Mouse (Mus musculus): Measurements from ENCODE around the gene Hykk. TPM values are rescaled to one million over a fixed set of nuclear protein-coding genes. Genes with fewer than 3 reads are reported as not detected.
A peak's percentile ranks its signal among the peaks of the same experiment; 100 is the strongest.
"Not testable (repeated sequence)": the region's sequence is repeated elsewhere in the genome, so short reads cannot be mapped to it uniquely, and the experiment has no call there.

Gene Hykk
- polyA plus RNA-seq, 1 experiment = 0.04 TPM

GRCm38 (mm10) chr9:54944467-54944866 is 27.4 kb downstream of the Hykk start:
- Histone ChIP-seq H3K27me3 (ENCODE audit: control insufficient read depth, insufficient read depth, insufficient read length) (no peaks in the 10 kb centered on the region), H3K79me2 (ENCODE audit: control insufficient read depth, insufficient read depth) (no peaks in the 10 kb centered on the region), H3ac (ENCODE audit: control insufficient read depth, insufficient read length) (no peak overlapping the region), H3K4me2 (ENCODE audit: low read depth) (no peak overlapping the region), H3K4me3 (no peak overlapping the region), H3K36me3 (ENCODE audit: control insufficient read depth, insufficient read depth) (no peaks in the 10 kb centered on the region)
- no peak for TF ChIP-seq MAX (IDR thresholded peaks at IDR 0.05; ENCODE audit: low read depth)
- no peak for TF ChIP-seq REST (IDR thresholded peaks at IDR 0.05; ENCODE audit: insufficient read depth, insufficient read length)
- no peak for TF ChIP-seq TCF12 (IDR thresholded peaks at IDR 0.05; ENCODE audit: insufficient read depth, poor library complexity, severe bottlenecking)
- TF ChIP-seq E2F4 (IDR thresholded peaks at IDR 0.05; ENCODE audit: insufficient read depth) = no peak
- no peak for TF ChIP-seq TCF3 (IDR thresholded peaks at IDR 0.05; ENCODE audit: insufficient read length, low read depth)
- no peak for TF ChIP-seq MYOD1 (IDR thresholded peaks at IDR 0.05; ENCODE audit: control insufficient read depth in 1 of 3, insufficient read length in 2 of 3, low read depth in 2 of 3)
- TF ChIP-seq SRF (IDR thresholded peaks at IDR 0.05; ENCODE audit: control insufficient read depth, insufficient read length, low read depth) = no peak
- no peak for TF ChIP-seq USF1 (IDR thresholded peaks at IDR 0.05; ENCODE audit: low read depth)
- TF ChIP-seq POLR2AphosphoS2 (IDR thresholded peaks at IDR 0.05; ENCODE audit: insufficient read length, low read depth) = no peak

GRCm38 (mm10) chr9:54946256-54946655 is 29.2 kb downstream of the Hykk start:
- Histone ChIP-seq H3K4me3 (no peak overlapping the region), H3K36me3 (ENCODE audit: control insufficient read depth, insufficient read depth) (no peaks in the 10 kb centered on the region), H3K27me3 (ENCODE audit: control insufficient read depth, insufficient read depth, insufficient read length) (no peaks in the 10 kb centered on the region), H3K4me2 (ENCODE audit: low read depth) (no peak overlapping the region), H3ac (ENCODE audit: control insufficient read depth, insufficient read length) (no peak overlapping the region), H3K79me2 (ENCODE audit: control insufficient read depth, insufficient read depth) (peaks cover 3% of the 10 kb centered on the region)
- TF ChIP-seq USF1 (IDR thresholded peaks at IDR 0.05; ENCODE audit: low read depth) = no peak
- no peak for TF ChIP-seq MYOD1 (IDR thresholded peaks at IDR 0.05; ENCODE audit: control insufficient read depth in 1 of 3, insufficient read length in 2 of 3, low read depth in 2 of 3)
- no peak for TF ChIP-seq MYOG (IDR thresholded peaks at IDR 0.05; ENCODE audit: control insufficient read depth in 1 of 3, insufficient read depth in 1 of 3, insufficient read length in 2 of 3, low read depth in 2 of 3)
- TF ChIP-seq CEBPB (IDR thresholded peaks at IDR 0.05; ENCODE audit: insufficient read depth, poor library complexity, severe bottlenecking) = no peak
- no peak for TF ChIP-seq POLR2A (IDR thresholded peaks at IDR 0.05; ENCODE audit: insufficient read length, low read depth)
- TF ChIP-seq POLR2AphosphoS2 (IDR thresholded peaks at IDR 0.05; ENCODE audit: insufficient read length, low read depth) = no peak
- TF ChIP-seq E2F4 (IDR thresholded peaks at IDR 0.05; ENCODE audit: insufficient read depth) = no peak
- TF ChIP-seq MAX (IDR thresholded peaks at IDR 0.05; ENCODE audit: low read depth) = no peak
- TF ChIP-seq TCF12 (IDR thresholded peaks at IDR 0.05; ENCODE audit: insufficient read depth, poor library complexity, severe bottlenecking) = no peak
- TF ChIP-seq TCF3 (IDR thresholded peaks at IDR 0.05; ENCODE audit: insufficient read length, low read depth) = no peak
- no peak for TF ChIP-seq SRF (IDR thresholded peaks at IDR 0.05; ENCODE audit: control insufficient read depth, insufficient read length, low read depth)
- TF ChIP-seq REST (IDR thresholded peaks at IDR 0.05; ENCODE audit: insufficient read depth, insufficient read length) = no peak

GRCm38 (mm10) chr9:54949465-54949864 is 32.4 kb downstream of the Hykk start:
- Histone ChIP-seq H3K79me2 (ENCODE audit: control insufficient read depth, insufficient read depth) (peaks cover 22% of the 10 kb centered on the region), H3K27me3 (ENCODE audit: control insufficient read depth, insufficient read depth, insufficient read length) (no peaks in the 10 kb centered on the region), H3K4me3 (peak overlapping the region; percentile 71), H3K36me3 (ENCODE audit: control insufficient read depth, insufficient read depth) (peaks cover 13% of the 10 kb centered on the region), H3ac (ENCODE audit: control insufficient read depth, insufficient read length) (no peak overlapping the region), H3K4me2 (ENCODE audit: low read depth) (no peak overlapping the region)
- TF ChIP-seq POLR2AphosphoS2 (IDR thresholded peaks at IDR 0.05; ENCODE audit: insufficient read length, low read depth) = no peak
- no peak for TF ChIP-seq CEBPB (IDR thresholded peaks at IDR 0.05; ENCODE audit: insufficient read depth, poor library complexity, severe bottlenecking)
- TF ChIP-seq USF1 (IDR thresholded peaks at IDR 0.05; ENCODE audit: low read depth) = no peak
- TF ChIP-seq SRF (IDR thresholded peaks at IDR 0.05; ENCODE audit: control insufficient read depth, insufficient read length, low read depth) = no peak
- TF ChIP-seq MYOD1 (IDR thresholded peaks at IDR 0.05; ENCODE audit: control insufficient read depth in 1 of 3, insufficient read length in 2 of 3, low read depth in 2 of 3) = no peak
- no peak for TF ChIP-seq TCF3 (IDR thresholded peaks at IDR 0.05; ENCODE audit: insufficient read length, low read depth)
- no peak for TF ChIP-seq REST (IDR thresholded peaks at IDR 0.05; ENCODE audit: insufficient read depth, insufficient read length)
- no peak for TF ChIP-seq TCF12 (IDR thresholded peaks at IDR 0.05; ENCODE audit: insufficient read depth, poor library complexity, severe bottlenecking)
- TF ChIP-seq POLR2A (IDR thresholded peaks at IDR 0.05; ENCODE audit: insufficient read length, low read depth) = no peak
- TF ChIP-seq MYOG (IDR thresholded peaks at IDR 0.05; ENCODE audit: control insufficient read depth in 1 of 3, insufficient read depth in 1 of 3, insufficient read length in 2 of 3, low read depth in 2 of 3) = no peak

- not testable (repeated sequence) for H3K27me3 ChIP-seq (ENCODE audit: control insufficient read depth, insufficient read depth, insufficient read length)
- peak overlapping the region; percentile 100 for H3ac ChIP-seq (ENCODE audit: control insufficient read depth, insufficient read length)
- H3K79me2 ChIP-seq (ENCODE audit: control insufficient read depth, insufficient read depth) = peaks cover 22% of the 10 kb centered on the region
- peaks cover 15% of the 10 kb centered on the region for H3K36me3 ChIP-seq (ENCODE audit: control insufficient read depth, insufficient read depth)
- peak overlapping the region; percentile 71 for H3K4me3 ChIP-seq
- peak overlapping the region; percentile 56 for H3K4me2 ChIP-seq (ENCODE audit: low read depth)
Measured at GRCm38 (mm10) chr9:54950162-54950561, 33.1 kb downstream of the Hykk start.

GRCm38 (mm10) chr9:54950575-54951321 is 33.7 kb downstream of the Hykk start, which contains the start of the genes Psma4 and AY074887:
Gene Psma4, plus strand, starts transcription at chr9:54950790.
Gene AY074887, minus strand, starts transcription at chr9:54950998.
- peak within 1 kb of the TSS; percentile 74 for H3K4me2 ChIP-seq (ENCODE audit: low read depth)
- peaks cover 15% of the 10 kb centered on the region for H3K36me3 ChIP-seq (ENCODE audit: control insufficient read depth, insufficient read depth)
- H3K4me3 ChIP-seq = peak within 1 kb of the TSS; percentile 71
- H3K27me3 ChIP-seq (ENCODE audit: control insufficient read depth, insufficient read depth, insufficient read length) = no peaks in the 10 kb centered on the region
- peaks cover 22% of the 10 kb centered on the region for H3K79me2 ChIP-seq (ENCODE audit: control insufficient read depth, insufficient read depth)
- TF ChIP-seq POLR2A (IDR thresholded peaks at IDR 0.05; ENCODE audit: insufficient read length, low read depth) (peak; percentile 74), REST (IDR thresholded peaks at IDR 0.05; ENCODE audit: insufficient read depth, insufficient read length) (no peak), CEBPB (IDR thresholded peaks at IDR 0.05; ENCODE audit: insufficient read depth, poor library complexity, severe bottlenecking) (no peak), POLR2AphosphoS2 (IDR thresholded peaks at IDR 0.05; ENCODE audit: insufficient read length, low read depth) (peak; percentile 78), USF1 (IDR thresholded peaks at IDR 0.05; ENCODE audit: low read depth) (peak; percentile 85), SRF (IDR thresholded peaks at IDR 0.05; ENCODE audit: control insufficient read depth, insufficient read length, low read depth) (no peak), TCF12 (IDR thresholded peaks at IDR 0.05; ENCODE audit: insufficient read depth, poor library complexity, severe bottlenecking) (no peak), TCF3 (IDR thresholded peaks at IDR 0.05; ENCODE audit: insufficient read length, low read depth) (no peak), MYOG (IDR thresholded peaks at IDR 0.05; ENCODE audit: control insufficient read depth in 1 of 3, insufficient read depth in 1 of 3, insufficient read length in 2 of 3, low read depth in 2 of 3) (no peak), MYOD1 (IDR thresholded peaks at IDR 0.05; ENCODE audit: control insufficient read depth in 1 of 3, insufficient read length in 2 of 3, low read depth in 2 of 3) (no peak), MAX (IDR thresholded peaks at IDR 0.05; ENCODE audit: low read depth) (no peak), E2F4 (IDR thresholded peaks at IDR 0.05; ENCODE audit: insufficient read depth) (no peak)
- H3ac ChIP-seq (ENCODE audit: control insufficient read depth, insufficient read length) = peak within 1 kb of the TSS; percentile 100

All from myocyte (in vitro differentiated cells).